Mouse (Mus musculus) erythroid progenitor cell, adult 5-6 weeks (primary cell): ENCODE results near the gene Mrpl17. TPM values are rescaled to one million over a fixed set of nuclear protein-coding genes. Genes with fewer than 3 reads are reported as not detected.

Experiments
- total RNA-seq, 2 experiments: library from RNA; stranded (forward) in 1 of 2; stranded (reverse) in 1 of 2; fragments of 150-400 nt in 1 of 2; fragments of 186-747, 209-891 nt in 1 of 2; gene quantifications; 2 replicates each; pipeline versions ENCODE4 v1.2.3 to v1.2.4; 2015 to 2017; ENCODE audit warnings: low replicate concordance in 2 of 2

Mrpl17 gene
- total RNA-seq, 2 experiments from 2014 or later: 28.3 to 38.1 TPM

Other genes with a start within 250 kb of the Mrpl17 start
- not detected in 2 replicates for gene Apbb1, start 229.4 kb downstream of the Mrpl17 start, total RNA-seq (2015; ENCODE audit: low replicate concordance)
- gene Apbb1, start 229.4 kb downstream of the Mrpl17 start, total RNA-seq (2017; ENCODE audit: low replicate concordance): 7.3 TPM in 1 of 2 replicates, not detected in the other
- gene Hpx, start 211.0 kb downstream of the Mrpl17 start, total RNA-seq (2015; ENCODE audit: low replicate concordance): not detected in 2 replicates
- not detected in 2 replicates for gene Hpx, start 211.0 kb downstream of the Mrpl17 start, total RNA-seq (2017; ENCODE audit: low replicate concordance)
- gene Trim3, start 177.5 kb downstream of the Mrpl17 start, total RNA-seq (2015; ENCODE audit: low replicate concordance): 1.4 and 5.9 TPM in 2 replicates
- gene Trim3, start 177.5 kb downstream of the Mrpl17 start, total RNA-seq (2017; ENCODE audit: low replicate concordance): 1.4 TPM in 1 of 2 replicates, not detected in the other
- 20.2 and 20.5 TPM in 2 replicates for gene Timm10b, start 171.0 kb downstream of the Mrpl17 start, total RNA-seq (2015; ENCODE audit: low replicate concordance)
- 19.7 and 27.1 TPM in 2 replicates for gene Timm10b, start 171.0 kb downstream of the Mrpl17 start, total RNA-seq (2017; ENCODE audit: low replicate concordance)
- 5.0 and 20.2 TPM in 2 replicates for gene Arfip2, start 170.7 kb downstream of the Mrpl17 start, total RNA-seq (2015; ENCODE audit: low replicate concordance)
- 5.9 TPM in 1 of 2 replicates, not detected in the other for gene Arfip2, start 170.7 kb downstream of the Mrpl17 start, total RNA-seq (2017; ENCODE audit: low replicate concordance)
- 1.8 TPM in 1 of 2 replicates, not detected in the other for gene Gm45799, start 170.5 kb downstream of the Mrpl17 start, total RNA-seq (2015; ENCODE audit: low replicate concordance)
- 3.9 TPM in 1 of 2 replicates, not detected in the other for gene Gm45799, start 170.5 kb downstream of the Mrpl17 start, total RNA-seq (2017; ENCODE audit: low replicate concordance)
- not detected in 2 replicates for gene Dnhd1, start 160.3 kb downstream of the Mrpl17 start, total RNA-seq (2015; ENCODE audit: low replicate concordance)
- gene Dnhd1, start 160.3 kb downstream of the Mrpl17 start, total RNA-seq (2017; ENCODE audit: low replicate concordance): 0.38 and 2.4 TPM in 2 replicates
- 155 and 182 TPM in 2 replicates for gene Ilk, start 74.5 kb downstream of the Mrpl17 start, total RNA-seq (2015; ENCODE audit: low replicate concordance)
- 73.5 and 103 TPM in 2 replicates for gene Ilk, start 74.5 kb downstream of the Mrpl17 start, total RNA-seq (2017; ENCODE audit: low replicate concordance)
- gene Rrp8, start 73.7 kb downstream of the Mrpl17 start, total RNA-seq (2015; ENCODE audit: low replicate concordance): 4.7 and 8.8 TPM in 2 replicates
- 3.8 and 7.8 TPM in 2 replicates for gene Rrp8, start 73.7 kb downstream of the Mrpl17 start, total RNA-seq (2017; ENCODE audit: low replicate concordance)
- 121 and 145 TPM in 2 replicates for gene Taf10, start 66.7 kb downstream of the Mrpl17 start, total RNA-seq (2015; ENCODE audit: low replicate concordance)
- gene Taf10, start 66.7 kb downstream of the Mrpl17 start, total RNA-seq (2017; ENCODE audit: low replicate concordance): 45.8 and 90.2 TPM in 2 replicates
- 61.2 and 72.8 TPM in 2 replicates for gene Tpp1, start 58.9 kb downstream of the Mrpl17 start, total RNA-seq (2015; ENCODE audit: low replicate concordance)
- gene Tpp1, start 58.9 kb downstream of the Mrpl17 start, total RNA-seq (2017; ENCODE audit: low replicate concordance): 35.4 and 38.4 TPM in 2 replicates
- gene Dchs1, start 23.4 kb downstream of the Mrpl17 start, total RNA-seq (2015; ENCODE audit: low replicate concordance): not detected in 2 replicates
- not detected in 2 replicates for gene Dchs1, start 23.4 kb downstream of the Mrpl17 start, total RNA-seq (2017; ENCODE audit: low replicate concordance)
- 6.8 and 38.1 TPM in 2 replicates for gene Gm4070, start 142.9 kb upstream of the Mrpl17 start, total RNA-seq (2015; ENCODE audit: low replicate concordance)
- 3.5 and 17.1 TPM in 2 replicates for gene Gm4070, start 142.9 kb upstream of the Mrpl17 start, total RNA-seq (2017; ENCODE audit: low replicate concordance)